Mouse (Mus musculus) layer of hippocampus, adult 18-20 months (tissue): Measurements from ENCODE around the gene Eef1akmt1. TPM values are rescaled to one million over a fixed set of nuclear protein-coding genes. Genes with fewer than 3 reads are reported as not detected.
A peak's percentile ranks its signal among the peaks of the same experiment; 100 is the strongest.

Source experiments
- DNase-seq, 2 experiments: peaks; one replicate each; pipeline ENCODE4 v3.0.0; 2022; ENCODE audit warnings: low spot score in 2 of 2
- long read RNA-seq: library from polyadenylated mRNA; stranded (forward); transcript quantifications from one replicate; pipeline ENCODE4 v2.0.0, GENCODE M21; 2021
- total RNA-seq, 2 experiments: library from RNA; stranded (reverse); gene quantifications; 2 replicates each; pipeline ENCODE4 v1.2.3; 2021

Eef1akmt1 gene
- total RNA-seq: 10 to 100 TPM; 30.3 to 35.9 TPM
- long read RNA-seq, transcript Eef1akmt1-201 (5 exons, 880 nt): major isoform, 12 of 14 reads
- long read RNA-seq, partial matches to known transcripts: 1 of 14 reads
- long read RNA-seq, other reads (novel, unspliced or antisense): 1 of 14 reads

DNA sequence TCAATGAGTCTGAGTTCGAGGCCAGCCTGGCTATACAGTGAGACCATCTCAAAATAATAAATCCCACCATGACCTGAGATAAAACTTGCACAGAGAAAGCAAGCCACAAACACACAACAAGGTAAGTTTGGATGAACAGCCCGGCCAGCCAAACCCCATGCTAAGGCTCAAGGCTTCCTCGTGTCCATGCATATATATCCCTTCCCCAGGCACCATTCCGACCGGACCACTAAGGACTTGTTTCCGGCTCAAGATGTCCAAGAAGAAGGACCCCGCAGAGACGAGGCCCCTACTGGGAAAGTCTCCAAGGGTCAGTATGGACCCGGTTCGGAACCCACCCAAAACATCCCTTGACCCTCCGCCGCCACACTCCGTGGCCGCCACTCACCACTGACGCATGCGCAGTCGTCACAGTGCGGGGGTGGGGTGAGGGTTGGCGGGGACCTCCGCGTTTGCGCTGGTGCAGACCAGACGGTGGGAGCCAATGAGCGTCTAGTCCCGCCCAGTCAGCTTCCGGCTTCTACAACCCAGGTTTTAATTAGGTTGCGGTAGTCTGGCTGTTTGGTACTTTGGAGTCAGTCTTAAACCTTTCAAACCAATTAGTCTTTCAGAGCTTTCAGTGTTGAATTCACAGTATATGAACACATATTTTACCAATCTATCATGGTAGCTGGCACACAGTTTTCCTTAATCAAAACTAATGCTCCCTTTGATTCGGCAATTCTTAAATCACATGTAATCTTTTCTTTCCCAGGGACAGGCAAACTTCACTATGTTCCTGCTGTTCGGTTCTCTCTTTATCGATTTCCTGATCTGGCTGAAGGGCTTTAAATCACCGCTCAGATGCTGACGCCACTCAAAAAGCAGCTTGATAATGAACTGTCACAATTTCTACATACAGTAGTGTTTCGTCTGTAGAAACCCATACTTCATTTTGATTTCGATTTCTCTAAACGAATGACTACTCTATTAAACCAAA is at the start of gene Eef1akmt1:
Eef1akmt1 (minus strand) TSS at position 458 of the 979 bp plus-strand sequence.
- DNase-seq: peak; percentile 94 to 97

DNA sequence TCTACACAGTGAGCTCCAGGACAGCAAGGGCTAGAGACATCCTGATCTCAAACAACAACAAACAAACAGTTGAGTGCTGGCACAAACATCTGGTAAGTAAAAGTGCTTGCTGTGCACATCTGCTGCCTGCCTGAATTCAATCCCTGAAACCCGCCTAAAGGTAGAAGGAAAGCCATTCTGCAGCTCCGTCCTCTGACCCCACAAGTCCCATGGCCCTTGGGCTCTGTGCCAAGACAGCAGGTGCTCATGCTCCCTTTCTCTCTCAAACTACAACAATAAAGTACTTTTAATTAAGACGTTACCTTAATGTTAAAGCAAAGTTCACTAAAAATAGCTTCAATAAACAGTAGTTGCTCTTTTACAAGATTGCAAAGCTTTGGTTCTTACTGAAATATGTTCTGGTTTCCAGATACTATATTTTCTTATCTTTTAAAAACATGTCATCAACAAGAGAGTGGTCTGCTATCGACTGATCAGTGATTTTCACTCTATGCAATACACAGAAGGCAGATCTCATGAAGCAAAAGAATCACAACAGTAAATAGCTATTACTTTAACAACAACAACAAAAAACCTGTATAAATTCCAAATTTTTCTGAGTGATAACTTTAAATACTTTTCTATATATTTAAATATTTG is 49.3 kb upstream of the Eef1akmt1 start:
- DNase-seq: no peak

DNA sequence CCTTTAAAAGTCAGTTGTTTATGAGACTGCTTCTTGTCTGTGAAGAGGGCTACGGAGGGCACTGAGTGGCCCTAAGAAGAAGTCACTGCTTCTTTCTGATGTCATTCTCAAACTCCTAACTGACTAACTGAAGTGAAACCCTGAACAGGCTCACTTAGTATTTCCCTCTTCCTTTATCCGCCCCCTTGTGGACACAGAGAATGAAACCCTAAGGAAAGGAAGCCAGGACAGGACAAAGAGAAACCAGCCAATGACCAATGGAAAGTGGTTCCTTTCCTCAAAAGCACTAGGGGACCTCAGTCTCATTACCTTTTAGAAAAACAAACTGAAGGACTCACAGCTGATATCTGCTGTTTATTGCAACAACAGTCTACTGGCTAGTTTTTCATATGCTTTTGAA is 48.1 kb upstream of the Eef1akmt1 start:
- DNase-seq: no peak

DNA sequence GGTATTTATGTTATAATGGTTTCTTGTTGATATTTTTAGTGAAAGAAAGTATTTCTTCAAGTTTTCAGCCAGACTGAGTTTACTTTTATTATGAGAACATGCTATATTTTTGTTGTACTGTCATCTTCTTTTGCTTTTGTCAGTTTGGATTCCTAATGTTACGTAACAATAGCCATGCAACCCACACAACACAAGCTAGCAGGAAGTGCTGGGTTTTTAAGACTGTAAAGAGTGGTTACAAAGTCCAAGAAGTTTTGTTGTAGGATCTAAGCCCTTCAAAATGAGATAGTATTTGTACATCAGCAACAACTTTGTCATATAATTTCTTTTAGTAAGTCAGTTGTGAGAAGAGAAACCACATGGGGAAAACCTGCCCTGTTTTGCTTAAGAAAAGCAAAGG is 46.3 kb upstream of the Eef1akmt1 start:
- no peak for DNase-seq

DNA sequence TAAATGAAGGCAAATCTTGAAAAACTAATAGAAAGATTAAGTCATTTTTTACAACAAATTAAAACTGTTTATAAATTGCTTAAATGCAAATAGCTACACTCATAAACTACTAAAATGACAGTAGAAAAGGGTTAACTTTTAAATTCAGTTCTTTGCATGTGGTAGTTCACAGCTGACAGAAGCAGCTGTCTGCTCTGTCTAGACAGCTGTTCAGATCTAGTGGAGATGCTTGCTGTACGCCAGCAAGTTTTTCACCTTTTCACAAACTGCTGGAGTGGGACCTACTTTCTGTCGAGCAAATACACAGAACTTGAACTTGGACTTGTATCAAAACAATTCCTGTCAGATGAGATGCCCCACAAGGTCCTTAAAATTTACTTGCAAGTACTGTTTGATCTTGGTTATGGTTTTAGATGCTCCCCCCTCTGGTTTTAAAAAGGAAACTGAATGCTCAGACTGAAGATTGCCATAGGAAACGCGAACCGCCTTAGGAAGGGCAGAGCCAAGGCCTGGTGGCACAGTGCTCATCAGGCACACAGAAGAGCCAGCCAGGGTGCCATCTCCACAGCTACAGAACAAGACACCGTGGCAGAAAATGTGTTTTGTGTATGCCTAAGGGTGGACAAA is 45.0 kb upstream of the Eef1akmt1 start:
- no peak for DNase-seq

DNA sequence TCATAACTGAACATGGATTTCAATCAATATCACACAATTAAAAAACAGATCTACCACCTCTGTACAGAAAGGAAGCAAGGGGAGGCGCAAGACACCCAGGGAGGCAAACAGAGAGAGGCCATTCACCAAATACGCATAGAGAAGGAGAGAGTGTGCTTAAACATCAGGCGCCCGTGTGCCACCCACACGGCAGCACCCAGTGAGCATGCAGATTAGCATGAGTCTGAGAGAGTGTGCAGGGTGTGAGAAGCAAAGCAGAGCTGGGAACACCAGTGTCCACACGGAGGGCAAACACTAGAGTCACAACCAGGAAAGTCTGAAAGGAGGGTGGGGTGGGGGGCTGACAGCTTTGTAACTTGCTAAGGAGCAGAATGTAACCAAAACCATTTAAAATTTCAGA is 44.4 kb upstream of the Eef1akmt1 start:
- DNase-seq: no peak

DNA sequence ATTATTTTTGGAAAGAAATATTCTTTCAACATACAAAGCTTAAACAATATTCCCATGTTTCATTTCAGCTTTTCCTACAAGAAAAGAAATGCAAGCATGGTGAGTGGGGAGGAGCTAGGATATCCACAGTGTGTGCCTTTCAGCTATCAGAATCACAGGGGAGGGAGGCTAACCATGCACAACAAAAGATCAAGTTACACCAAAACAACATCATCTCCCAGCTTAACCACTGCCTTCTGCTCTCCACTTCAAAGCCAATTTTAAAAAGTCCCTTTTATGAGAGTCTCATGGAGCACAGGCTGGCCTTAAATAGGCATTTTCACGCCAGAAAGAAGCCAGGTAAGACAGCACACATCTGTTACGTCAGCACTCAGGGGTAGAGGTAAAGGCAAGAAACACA is 39.6 kb upstream of the Eef1akmt1 start:
- DNase-seq: no peak

DNA sequence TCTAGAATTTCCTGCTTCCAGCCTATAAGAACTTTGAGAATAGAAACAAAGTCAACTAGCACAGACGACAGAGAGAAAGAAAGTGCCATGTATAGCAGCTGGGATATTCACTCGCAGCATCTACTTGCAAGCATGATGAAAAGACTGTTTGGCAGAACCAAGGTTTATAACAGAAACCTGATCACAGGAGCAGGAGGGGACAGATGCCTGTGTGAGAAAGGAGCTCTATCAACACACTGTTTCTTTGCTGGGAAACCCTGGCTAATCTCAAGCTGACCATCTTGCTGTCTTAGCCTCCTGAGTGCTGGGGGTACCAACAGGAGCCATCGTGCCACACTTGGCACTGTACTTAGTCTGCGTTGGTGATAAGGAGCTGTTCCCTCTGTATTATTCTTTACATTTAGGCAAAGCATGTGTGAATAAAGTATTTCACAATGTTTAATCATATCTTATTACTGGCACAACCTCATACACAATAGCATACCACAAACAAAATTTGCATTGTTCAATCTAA is 38.5 kb upstream of the Eef1akmt1 start:
- DNase-seq: no peak

DNA sequence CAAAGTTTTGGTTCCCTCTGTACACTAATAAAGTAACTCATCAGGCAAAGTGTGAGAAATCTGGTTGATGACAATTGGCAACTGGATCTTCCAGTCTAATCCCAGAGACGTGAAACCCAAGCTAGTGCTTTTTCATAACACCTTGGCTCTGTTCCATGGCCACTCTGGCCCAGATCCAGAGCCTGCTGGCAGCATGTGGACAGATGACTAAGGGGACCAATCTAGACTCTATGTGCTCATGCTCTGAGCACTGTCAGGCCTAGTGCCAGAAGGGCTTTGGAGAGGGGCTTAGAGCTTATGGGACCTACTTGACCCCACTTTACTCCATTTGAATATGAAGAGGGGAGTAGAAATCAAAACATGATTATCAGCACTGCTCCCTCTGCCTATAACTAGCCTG is 36.1 kb upstream of the Eef1akmt1 start:
- peak; percentile 79 to 90 for DNase-seq

DNA sequence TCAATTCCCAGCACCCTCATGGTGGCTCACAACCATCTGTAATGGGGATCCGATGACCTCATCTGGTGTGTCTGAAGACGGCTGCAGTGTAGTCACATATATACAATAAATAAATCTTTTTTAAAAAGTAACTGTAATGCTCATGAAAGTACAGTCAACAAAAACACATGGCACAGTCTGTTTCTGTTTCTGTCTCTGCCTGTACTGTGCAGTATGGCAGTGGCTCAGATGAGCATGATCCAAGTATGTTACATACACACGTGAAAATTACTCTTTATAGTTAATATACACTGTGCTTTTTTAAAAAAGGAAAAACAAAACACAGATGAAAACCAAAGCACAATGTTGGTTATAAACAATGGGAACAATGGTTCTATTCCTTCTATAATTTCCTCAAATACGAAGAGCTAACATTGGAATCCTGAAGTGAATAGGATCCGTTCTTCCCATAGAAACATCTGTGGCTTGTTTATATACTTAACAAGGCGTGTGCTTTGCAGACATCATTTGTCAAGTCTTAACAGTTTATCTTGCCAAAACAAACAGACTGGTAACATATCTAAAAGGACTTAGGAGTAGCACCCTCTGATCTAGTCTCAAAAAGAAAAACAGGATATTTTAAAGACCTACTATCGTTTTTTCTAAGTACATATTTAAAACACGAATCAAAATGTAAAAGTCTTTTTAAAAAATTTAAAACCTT is 35.4 kb upstream of the Eef1akmt1 start:
- DNase-seq: no peak

DNA sequence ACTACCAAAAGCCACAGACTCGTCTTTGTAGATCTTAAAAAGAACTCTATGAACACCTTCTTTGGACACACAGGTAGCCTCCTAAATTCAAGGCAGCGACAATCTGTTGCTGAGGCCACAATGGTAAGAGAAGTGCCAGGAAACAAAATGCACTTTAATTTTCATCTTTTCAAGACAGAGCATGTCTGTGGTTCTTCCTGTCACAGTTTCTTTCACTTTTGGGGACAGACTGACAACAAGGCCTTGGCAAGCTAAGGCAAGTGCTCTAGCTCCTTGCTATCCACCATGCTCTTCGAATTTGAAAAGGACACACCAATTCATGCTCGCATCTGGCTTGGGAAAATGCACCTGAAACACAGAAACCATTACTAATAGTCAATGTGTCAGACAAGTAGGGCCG is 21.9 kb upstream of the Eef1akmt1 start:
- DNase-seq: no peak

DNA sequence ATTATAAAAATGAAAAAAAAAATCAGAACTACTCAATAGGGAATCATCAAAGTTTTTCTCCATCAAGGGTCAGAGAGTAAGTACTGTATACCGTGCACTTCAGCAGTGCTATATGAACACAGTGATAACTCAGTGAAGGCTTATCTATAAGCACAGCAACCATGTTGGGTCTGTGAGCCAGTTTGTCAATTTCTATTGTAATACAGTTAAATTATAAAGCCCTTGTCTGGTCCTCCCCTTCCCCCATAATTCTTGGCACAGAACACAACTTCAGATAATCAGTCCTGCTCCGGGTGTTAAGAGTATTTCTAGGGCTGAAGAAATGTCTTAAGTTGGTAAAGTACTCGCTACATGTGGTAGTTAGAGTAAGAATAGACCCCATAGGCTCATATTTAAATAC is 20.4 kb upstream of the Eef1akmt1 start:
- DNase-seq: no peak

DNA sequence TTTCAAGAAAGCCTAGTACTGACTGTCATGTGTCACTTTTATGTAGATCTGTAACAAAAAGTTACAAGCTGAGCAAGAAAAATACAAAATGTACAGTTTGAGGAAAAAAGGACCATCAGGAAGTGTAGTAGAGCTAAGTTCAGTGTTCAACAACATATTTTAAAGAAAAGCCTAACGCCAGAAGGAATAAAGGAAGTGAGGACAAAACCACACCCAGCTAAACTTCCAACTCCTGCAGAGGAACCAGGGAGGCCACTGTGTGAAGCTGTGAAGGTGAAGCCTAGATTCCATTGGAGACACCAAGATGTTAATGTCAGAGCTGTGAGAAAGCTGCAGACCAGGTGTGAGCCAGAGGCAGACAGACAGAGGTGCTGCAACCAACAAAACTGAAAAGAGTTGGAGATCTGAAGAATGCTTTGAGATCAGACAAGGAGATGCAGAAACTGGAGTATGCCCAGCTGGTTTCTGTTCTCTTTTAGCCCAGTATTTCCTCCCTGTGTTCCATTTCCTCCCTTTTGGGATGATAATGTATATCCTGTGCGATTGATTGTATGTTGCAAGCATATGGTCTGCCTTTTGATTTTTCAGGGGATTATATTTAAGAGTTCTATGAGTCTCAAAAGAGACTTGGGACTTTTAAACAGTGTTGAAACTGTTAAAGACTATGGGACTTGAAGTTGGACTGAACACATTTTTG is 5.1 kb upstream of the Eef1akmt1 start:
- no peak for DNase-seq

DNA sequence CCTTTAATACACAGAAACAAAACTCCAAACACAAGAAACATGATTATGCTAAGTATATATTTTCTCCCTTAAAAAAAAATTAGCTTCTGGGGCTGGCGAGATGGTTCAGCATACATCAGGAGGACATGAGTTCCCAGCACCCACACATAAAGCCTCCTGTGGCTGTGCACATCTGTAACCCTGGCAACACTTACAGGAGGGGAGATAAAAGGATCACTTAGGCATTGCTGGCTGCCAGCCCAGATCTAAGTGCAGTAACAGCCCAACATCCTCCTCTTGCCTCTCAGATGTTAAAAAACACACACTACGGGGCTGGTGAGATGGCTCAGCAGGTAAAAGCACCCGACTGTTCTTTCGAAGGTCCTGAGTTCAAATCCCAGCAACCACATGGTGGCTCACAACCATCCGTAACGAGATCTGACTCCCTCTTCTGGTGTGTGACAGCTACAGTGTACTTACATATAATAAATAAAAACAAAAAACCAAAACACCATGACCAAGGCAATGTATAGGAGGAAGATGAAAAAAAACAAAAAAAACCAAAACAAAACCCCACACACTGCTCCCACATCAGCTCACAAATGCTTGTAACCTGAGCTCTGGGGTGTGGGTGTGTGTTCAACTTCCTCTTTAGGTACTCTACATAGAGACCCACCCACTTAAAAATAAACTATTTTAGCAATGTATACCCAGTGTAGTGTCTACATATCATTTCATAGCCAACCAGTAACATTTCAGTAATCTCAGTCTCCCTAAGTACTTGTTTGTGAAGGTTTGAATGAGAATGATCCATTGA is 3.6 kb upstream of the Eef1akmt1 start:
- DNase-seq: no peak

DNA sequence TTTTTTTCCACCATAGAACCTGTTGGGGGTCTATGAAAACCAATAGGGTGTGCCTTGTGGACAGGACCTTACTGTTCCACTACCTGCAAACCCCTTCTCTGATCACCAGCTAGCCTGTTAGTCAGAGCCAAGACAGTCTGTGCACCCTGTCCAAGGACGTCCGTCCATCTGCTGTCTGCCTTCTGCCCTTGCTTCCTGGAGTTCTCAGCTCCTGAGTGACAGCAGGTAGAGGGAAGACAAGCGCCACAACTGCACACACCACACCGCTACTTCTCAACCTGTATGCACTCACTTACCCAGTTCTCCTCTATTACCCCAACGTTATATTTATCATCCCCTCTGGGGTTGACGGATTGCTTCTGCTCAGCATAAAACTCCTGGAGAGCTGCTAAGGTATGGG is 5.8 kb downstream of the Eef1akmt1 start:
- DNase-seq: no peak

DNA sequence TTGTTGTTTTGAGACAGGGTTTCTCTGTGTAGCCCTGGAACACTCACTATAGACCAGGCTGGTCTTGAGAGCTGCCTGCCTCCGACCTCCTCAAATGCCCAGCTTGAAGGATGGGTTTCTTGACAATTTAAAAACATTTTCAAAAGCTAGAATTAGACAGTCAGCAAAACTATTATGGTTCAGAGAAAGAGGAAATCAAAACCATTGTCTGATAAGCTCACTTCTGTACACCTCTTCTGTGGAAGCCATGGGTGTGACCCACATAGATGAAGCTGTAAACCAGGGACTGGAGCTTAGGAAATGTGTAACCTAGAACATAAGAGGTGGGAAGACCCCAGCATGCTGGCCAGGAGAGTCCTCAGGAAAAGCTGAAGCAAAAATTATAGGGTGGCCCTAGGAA is 14.5 kb downstream of the Eef1akmt1 start:
- no peak for DNase-seq

DNA sequence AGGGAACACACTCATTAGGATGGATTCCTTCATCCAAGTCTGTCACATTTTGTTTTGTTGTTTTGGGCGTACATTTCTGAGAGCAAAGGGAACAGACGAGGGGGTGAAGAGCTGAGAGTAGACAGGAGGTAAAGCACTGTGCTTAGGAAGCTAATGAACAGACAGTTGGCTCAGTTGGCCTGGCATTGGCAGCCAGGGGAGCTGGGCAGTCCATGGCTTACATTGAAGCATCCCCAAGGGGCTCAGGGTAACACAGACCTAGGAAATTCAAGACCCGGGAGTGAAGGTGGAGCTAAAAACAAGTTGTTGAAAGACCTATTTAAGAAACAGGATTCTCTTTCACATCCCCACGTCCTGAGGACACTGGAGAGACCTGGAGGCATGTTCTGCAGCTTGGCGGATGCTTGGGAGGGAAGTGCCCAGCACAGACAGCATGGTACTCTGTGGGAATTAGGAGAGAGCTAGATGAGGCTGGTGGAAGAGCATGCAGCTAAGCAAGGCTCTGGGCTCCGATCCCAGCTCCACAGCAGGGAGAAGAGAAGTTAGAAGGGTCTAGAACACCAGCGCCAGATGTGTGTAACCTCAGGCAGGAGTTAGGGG is 15.8 kb downstream of the Eef1akmt1 start:
- no peak for DNase-seq

DNA sequence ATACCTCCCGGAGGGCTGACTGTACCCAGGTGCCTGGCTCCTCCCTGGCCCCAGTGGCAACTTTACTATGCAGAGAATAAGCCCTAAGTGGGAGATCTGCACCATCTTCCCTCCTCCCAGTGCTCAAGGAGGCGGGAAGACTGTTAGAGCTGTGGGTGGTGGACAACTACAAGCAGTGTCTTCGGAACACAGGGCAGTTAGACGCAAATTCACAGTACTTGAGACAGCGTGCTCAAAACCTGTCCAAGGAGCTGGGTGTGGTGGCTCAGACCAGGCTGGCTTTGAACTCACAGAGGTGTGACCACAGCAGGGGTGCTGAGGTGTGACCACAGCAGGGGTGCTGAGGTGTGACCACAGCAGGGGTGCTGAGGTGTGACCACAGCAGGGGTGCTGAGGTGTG is 17.0 kb downstream of the Eef1akmt1 start:
- no peak for DNase-seq

DNA sequence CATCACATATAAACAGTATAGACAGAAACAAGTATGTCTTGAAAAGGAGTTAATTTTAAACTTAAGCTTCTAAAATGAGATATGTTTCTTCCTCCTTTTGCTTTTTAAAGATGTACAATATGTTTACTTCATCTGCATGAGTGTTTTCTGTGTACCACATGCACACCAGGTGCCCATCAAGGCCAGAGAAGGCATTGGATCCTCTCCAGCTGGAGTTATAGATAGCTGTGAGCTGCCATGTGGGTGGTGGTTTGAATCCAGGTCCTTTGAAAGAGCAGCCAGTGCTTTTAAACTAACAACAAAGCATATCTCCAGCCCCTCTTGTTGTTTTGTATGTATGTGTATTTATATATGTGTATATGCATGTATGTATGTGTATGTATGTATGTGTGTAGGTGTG is 18.5 kb downstream of the Eef1akmt1 start:
- DNase-seq: no peak
